Mouse (Mus musculus) E14TG2a.4 (cell line): ENCODE data around the gene Zfp341.

Experiments
- CTCF ChIP-seq: conservative IDR thresholded peaks from 2 replicates; pipeline ENCODE4 v1.5.1; 2014; ENCODE audit warnings: low read length
- NANOG ChIP-seq: IDR thresholded peaks from 2 replicates; pipeline ENCODE4 v1.6.1; 2014; ENCODE audit warnings: borderline replicate concordance, low read length, mixed read lengths
- POU5F1 ChIP-seq: IDR thresholded peaks from 2 replicates; pipeline ENCODE4 v1.6.1; 2014; ENCODE audit warnings: low read length, borderline replicate concordance

DNA sequence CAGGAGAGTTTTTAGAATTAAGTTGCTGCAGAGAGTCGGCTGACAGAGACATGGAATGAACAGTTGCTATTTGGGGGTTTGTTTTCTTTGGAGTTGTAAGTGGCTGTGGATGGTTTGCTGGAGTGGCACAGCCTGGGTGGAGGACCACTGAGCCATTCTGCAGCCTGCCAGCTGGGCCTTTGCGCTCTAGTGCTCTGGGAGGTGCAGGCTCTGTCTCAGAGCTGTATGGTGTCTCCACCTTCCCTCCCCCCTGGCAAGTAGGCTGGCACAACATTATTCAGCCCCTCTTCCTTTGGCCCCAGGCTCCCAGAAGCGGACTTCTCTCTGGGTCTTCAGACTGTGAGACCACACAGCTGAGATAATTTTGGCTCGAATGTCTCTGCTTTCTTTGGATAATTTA is 60.9 kb downstream of the Zfp341 start:
- TF ChIP-seq CTCF (no peak), NANOG (no peak), POU5F1 (no peak)
